Mouse (Mus musculus) erythroblast, embryonic 14.5 days (primary cell): Measurements from ENCODE around the gene Top2b.

Source experiments
- GATA1 ChIP-seq: IDR thresholded peaks from 2 replicates; pipeline ENCODE4 v1.6.1; 2012; ENCODE audit warnings: low read length, inconsistent platforms, mixed read lengths
- TAL1 ChIP-seq: IDR thresholded peaks from 3 replicates; pipeline ENCODE4 v1.6.1; 2012; ENCODE audit warnings: low read length, inconsistent platforms, mixed read lengths

- TF ChIP-seq GATA1 = no peak
- no peak for TF ChIP-seq TAL1
These were observed 118.8 kb downstream of the Top2b start for GRCm38 (mm10) chr14:16483656-16484380.
